Mouse (Mus musculus) inflammation-experienced regulatory T-cells, adult 16 weeks (primary cell): ENCODE results near the gene Ankrd10. TPM values are rescaled to one million over a fixed set of nuclear protein-coding genes. Genes with fewer than 3 reads are reported as not detected.

Experiments
- polyA plus RNA-seq: library from polyadenylated mRNA; unstranded; fragments of 100-300 nt; shearing (Covaris generic); gene quantifications from one replicate; pipeline ENCODE4 v1.2.1, GENCODE M21; 2017

Gene Ankrd10
- 99.7 TPM for polyA plus RNA-seq

GRCm38 (mm10) chr8:11635611-11636081 lies at the start of gene Ankrd10:
Gene Ankrd10, minus strand, starts transcription at chr8:11635757.

Other genes starting within 250 kb of the Ankrd10 start
- 16.9 TPM for gene Rab20, start 157.0 kb downstream of the Ankrd10 start, polyA plus RNA-seq
- 79.2 TPM for gene Naxd, start 138.3 kb downstream of the Ankrd10 start, polyA plus RNA-seq
- 20.8 TPM for gene Cars2, start 85.0 kb downstream of the Ankrd10 start, polyA plus RNA-seq
- gene Ing1, start 80.2 kb downstream of the Ankrd10 start, polyA plus RNA-seq, result 54.6 TPM
- not detected for gene 1700016D06Rik, start 65.3 kb upstream of the Ankrd10 start, polyA plus RNA-seq
- gene Arhgef7, start 92.0 kb upstream of the Ankrd10 start, polyA plus RNA-seq, result 15.4 TPM
- not detected for gene Tex29, start 204.7 kb upstream of the Ankrd10 start, polyA plus RNA-seq